Mouse (Mus musculus) small intestine, adult 2 months (tissue): ENCODE data around the gene Gigyf2.

ENCODE experiments used
- CTCF ChIP-seq: fragments of 200-500 bp; IDR thresholded peaks from 2 replicates; pipeline ENCODE4 v1.5.1; 2012; ENCODE audit warnings: low read depth, mild to moderate bottlenecking, control low read depth, inconsistent platforms, low read length, moderate library complexity, mixed read lengths; ENCODE audit not compliant: insufficient replicate concordance, insufficient read length; ENCODE audit errors: extremely low read depth
- POLR2A ChIP-seq: fragments of 200-500 bp; IDR thresholded peaks from 2 replicates; pipeline ENCODE4 v1.6.1; 2012; ENCODE audit warnings: low read depth, mild to moderate bottlenecking, control low read depth, inconsistent platforms, low read length, moderate library complexity

DNA sequence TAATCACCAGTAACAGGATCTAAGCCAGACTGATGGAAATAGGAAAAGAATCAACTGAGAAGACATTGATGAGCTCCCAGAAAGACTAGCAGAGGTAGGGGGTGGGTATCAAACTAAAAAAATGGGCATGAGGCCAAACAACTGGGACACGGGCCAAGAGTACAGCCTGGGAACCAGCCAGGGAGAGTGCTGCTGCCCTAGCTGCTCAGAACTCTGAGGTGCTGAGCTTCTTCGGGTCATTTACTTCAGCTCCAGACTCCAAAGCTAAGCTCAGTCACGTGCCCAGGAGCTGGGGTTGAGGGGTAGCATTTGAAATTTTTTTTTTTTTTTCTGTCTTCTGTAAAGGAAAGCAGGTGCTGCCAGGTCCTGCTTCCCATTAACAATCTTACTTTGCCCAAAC, 10.1 kb upstream of the Gigyf2 start:
- no peak for TF ChIP-seq POLR2A
- no peak for TF ChIP-seq CTCF
